Mouse (Mus musculus) cerebellum, adult 2 months (tissue): Measurements from ENCODE around the gene Ano3.

Source experiments
- CTCF ChIP-seq: fragments of 200-500 bp; IDR thresholded peaks from 2 replicates; pipeline ENCODE4 v1.5.1; 2011; ENCODE audit warnings: low read depth, mild to moderate bottlenecking, control low read depth, low read length, moderate library complexity, borderline replicate concordance; ENCODE audit not compliant: insufficient read depth
- POLR2A ChIP-seq: fragments of 200-500 bp; IDR thresholded peaks from 2 replicates; pipeline ENCODE4 v1.6.1; 2011; ENCODE audit warnings: low read length, control low read depth, borderline replicate concordance; ENCODE audit not compliant: insufficient read depth

DNA sequence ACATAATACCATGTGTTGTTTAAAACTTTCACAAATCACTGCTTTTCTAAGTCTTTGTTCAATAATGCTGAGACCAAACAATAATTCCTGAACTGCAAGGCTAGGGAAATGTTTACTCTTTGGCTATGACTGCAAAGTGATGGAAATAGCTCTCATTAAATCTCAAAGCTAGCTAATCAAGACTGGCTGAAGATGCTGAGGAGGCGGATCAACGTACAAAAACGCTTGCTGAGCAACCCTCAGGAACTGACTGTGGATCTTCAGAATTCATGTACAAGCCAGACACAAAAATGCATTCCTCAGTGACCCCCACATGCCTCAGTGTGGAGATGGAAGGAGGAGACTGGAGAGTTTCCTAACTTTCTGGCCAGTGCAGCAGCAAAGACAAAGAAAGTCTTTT, 155.3 kb downstream of the Ano3 start:
- TF ChIP-seq CTCF (no peak), POLR2A (no peak)
